Mouse (Mus musculus) embryonic fibroblast, embryonic 13.5 days (primary cell): Measurements from ENCODE around the gene Anapc11.

ENCODE experiments used
- CTCF ChIP-seq: IDR thresholded peaks from 2 replicates; pipeline ENCODE4 v1.5.1; 2011; ENCODE audit warnings: mild to moderate bottlenecking, control low read depth, low read length, moderate library complexity, borderline replicate concordance; ENCODE audit not compliant: insufficient read depth
- POLR2A ChIP-seq: IDR thresholded peaks from 2 replicates; pipeline ENCODE4 v1.6.1; 2011; ENCODE audit warnings: low read depth, mild to moderate bottlenecking, control low read depth, low read length, moderate library complexity

DNA sequence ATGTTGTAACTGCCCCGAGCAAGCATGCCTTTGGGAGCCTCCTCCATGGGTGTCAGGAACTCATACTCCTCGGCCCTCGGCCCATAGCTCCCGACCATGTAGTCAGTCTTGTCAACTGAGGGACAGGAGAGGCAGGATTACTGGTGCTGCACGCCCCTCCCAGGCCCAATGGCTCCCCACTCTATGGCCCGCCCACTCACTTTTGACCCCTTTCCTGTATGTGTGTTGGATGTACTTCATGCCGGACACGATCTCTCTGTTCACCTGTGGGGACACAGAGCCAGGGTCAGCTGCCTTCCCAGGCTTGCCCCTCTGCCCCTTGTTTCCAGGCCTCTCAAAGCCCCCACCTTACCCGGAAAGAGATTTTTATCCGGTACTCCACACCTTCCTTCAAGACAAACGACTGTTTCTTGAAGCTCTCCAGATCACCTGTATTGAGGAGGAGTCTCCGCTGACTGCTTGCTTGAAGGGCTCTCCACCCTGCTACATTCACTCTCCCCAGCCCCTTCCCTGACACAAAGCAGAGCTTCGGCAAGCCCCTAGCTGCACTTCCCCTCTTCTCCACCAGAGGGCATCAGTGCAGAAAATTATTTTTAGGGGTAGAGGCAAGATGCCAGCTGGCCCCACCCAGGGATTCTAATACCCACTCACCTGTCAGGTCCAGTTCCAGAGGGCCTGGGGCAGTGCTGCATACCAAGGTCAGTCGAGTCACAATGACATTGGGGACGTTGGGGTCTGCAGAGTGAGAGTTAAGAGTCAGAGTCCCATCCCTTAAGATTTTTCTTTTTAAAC lies 18.7 kb upstream of the Anapc11 start:
- TF ChIP-seq CTCF (peak; percentile 46; the same call in 1 of the 2 replicates), POLR2A (peak; percentile 7; the same call in 1 of the 2 replicates)
